Mouse (Mus musculus) liver, embryonic 14.5 days (tissue): ENCODE results near the gene Mmp14. TPM values are rescaled to one million over a fixed set of nuclear protein-coding genes. Genes with fewer than 3 reads are reported as not detected.

ENCODE experiments used
- ATAC-seq: fragments of 200-750 bp; cut with Nextera tagmentation; 2 replicates; pipeline ENCODE4 v1.8.0; 2017; ENCODE audit warnings: moderate number of reproducible peaks, mild to moderate bottlenecking, moderate library complexity; ENCODE audit not compliant: insufficient read depth
- DNase-seq, 3 experiments: peaks; one replicate each; pipeline ENCODE4 v3.0.0-alpha.2; 2012 to 2013; ENCODE audit warnings: low read depth in 3 of 3, low spot score in 3 of 3
- H3K27ac ChIP-seq: fragments of 300-500 bp; sonication (generic); 2 replicates; pipeline ENCODE4 v1.5.1; 2014; ENCODE audit warnings: moderate library complexity, mild to moderate bottlenecking, control low read depth, inconsistent platforms
- H3K27me3 ChIP-seq: fragments of 300-500 bp; sonication (generic); 2 replicates; pipeline ENCODE4 v1.6.1; 2014; ENCODE audit warnings: mild to moderate bottlenecking, low read length, moderate library complexity; ENCODE audit not compliant: control insufficient read depth, insufficient read depth
- H3K36me3 ChIP-seq: fragments of 300-500 bp; sonication (generic); replicated peaks from 2 replicates; pipeline ENCODE4 v1.6.1; 2014; ENCODE audit warnings: low read depth; ENCODE audit not compliant: control insufficient read depth, insufficient read depth
- H3K4me1 ChIP-seq, 2 experiments: fragments of 200-500 bp in 1 of 2; fragments of 300-500 bp in 1 of 2; sonication (generic) in 1 of 2; replicated peaks; 2 replicates each; pipeline ENCODE4 v1.6.1; 2012 to 2014; ENCODE audit warnings: antibody characterized with exemption in 1 of 2, inconsistent platforms in 1 of 2, low read length in 1 of 2; ENCODE audit not compliant: control insufficient read depth in 2 of 2, insufficient read depth in 2 of 2
- H3K4me2 ChIP-seq: fragments of 300-500 bp; sonication (generic); 2 replicates; pipeline ENCODE4 v1.6.1; 2014; ENCODE audit warnings: low read depth, mild to moderate bottlenecking, control low read depth, moderate library complexity
- H3K4me3 ChIP-seq, 2 experiments: fragments of 200-500 bp in 1 of 2; fragments of 300-500 bp in 1 of 2; sonication (generic) in 1 of 2; 2 replicates each; pipeline ENCODE4 v1.5.1; 2012 to 2014; ENCODE audit warnings: low read depth in 2 of 2, low read length in 2 of 2, mild to moderate bottlenecking in 2 of 2, control low read depth in 1 of 2, inconsistent platforms in 1 of 2, moderate library complexity in 1 of 2; ENCODE audit not compliant: insufficient read depth in 1 of 2
- H3K9ac ChIP-seq: fragments of 300-500 bp; sonication (generic); replicated peaks from 2 replicates; pipeline ENCODE4 v1.6.1; 2014; ENCODE audit warnings: mild to moderate bottlenecking, control low read depth, moderate library complexity
- H3K9me3 ChIP-seq: fragments of 300-500 bp; sonication (generic); 2 replicates; pipeline ENCODE4 v1.6.1; 2016; ENCODE audit warnings: low read length, mixed read lengths; ENCODE audit not compliant: control insufficient read depth
- CTCF ChIP-seq: IDR thresholded peaks from 2 replicates; pipeline ENCODE4 v1.5.1; 2016; ENCODE audit warnings: antibody characterized with exemption, low read depth, control low read depth
- EP300 ChIP-seq: IDR thresholded peaks from 2 replicates; pipeline ENCODE4 v1.6.1; 2016; ENCODE audit warnings: antibody characterized with exemption, low read depth
- WGBS: fragments of 180-500 bp; shearing (Covaris S2); extraction: QIAGEN DNeasy Blood & Tissue Kit; methylation state at CpG from one replicate; pipeline ENCODE4 v1.1.7; 2014; ENCODE audit not compliant: insufficient replicate concordance; 5-methylcytosine and 5-hydroxymethylcytosine counted together
- polyA plus RNA-seq, 2 experiments: library from polyadenylated mRNA; depleted of rRNA in 1 of 2; stranded (reverse) in 1 of 2; unstranded in 1 of 2; fragments of >200 nt; fragmentation: Nextera tagmentation in 1 of 2; extraction: Ambion mirVana in 1 of 2; gene quantifications; 2 replicates each; pipeline versions ENCODE4 v1.2.1 to v1.2.3; 2012 to 2014

Gene Mmp14
- polyA plus RNA-seq, 2 experiments, result 14.4 to 19.0 TPM

- H3K9ac ChIP-seq, result no peak overlapping the region
- no peak overlapping the region for H3K4me2 ChIP-seq
- WGBS, result 61% methylated on average over 7 of the region's 7 CpGs
- ATAC-seq (no peak), DNase-seq (no peak)
- H3K4me1 ChIP-seq, result peaks cover 0 to 22% of the 10 kb centered on the region in 2 experiments; a peak in 2 of 4 replicates
- TF ChIP-seq CTCF (no peak), EP300 (no peak)
- no peaks in the 10 kb centered on the region for H3K9me3 ChIP-seq
- no peak overlapping the region for H3K4me3 ChIP-seq
- no peaks in the 10 kb centered on the region for H3K27me3 ChIP-seq
- no peak overlapping the region for H3K27ac ChIP-seq
- H3K36me3 ChIP-seq, result no peaks in the 10 kb centered on the region
Observed at GRCm38 (mm10) chr14:54385968-54386618, 45.3 kb upstream of the Mmp14 start.

GRCm38 (mm10) chr14:54387546-54387945 lies 43.9 kb upstream of the Mmp14 start:
- H3K4me3 ChIP-seq, result no peak overlapping the region
- ATAC-seq (no peak), DNase-seq (no peak)
- H3K27me3 ChIP-seq, result no peaks in the 10 kb centered on the region
- H3K9ac ChIP-seq, result no peak overlapping the region
- no peaks in the 10 kb centered on the region for H3K36me3 ChIP-seq
- no peak overlapping the region for H3K27ac ChIP-seq
- H3K4me2 ChIP-seq, result no peak overlapping the region
- H3K4me1 ChIP-seq, result peaks cover 0 to 17% of the 10 kb centered on the region in 2 experiments; a peak in 2 of 4 replicates
- no peaks in the 10 kb centered on the region for H3K9me3 ChIP-seq
- WGBS, result 67% methylated on average over 6 of the region's 6 CpGs
- TF ChIP-seq CTCF, result no peak
- no peak for TF ChIP-seq EP300

- Histone ChIP-seq H3K36me3 (no peaks in the 10 kb centered on the region), H3K27ac (no peak overlapping the region), H3K4me3 (no peak overlapping the region), H3K4me2 (no peak overlapping the region), H3K27me3 (no peaks in the 10 kb centered on the region), H3K9me3 (no peaks in the 10 kb centered on the region), H3K9ac (no peak overlapping the region), H3K4me1 (no peaks in the 10 kb centered on the region)
- TF ChIP-seq EP300 (no peak), CTCF (no peak)
- 53% methylated on average over 6 of the region's 6 CpGs for WGBS
- DNase-seq (no peak), ATAC-seq (no peak)
Observed at GRCm38 (mm10) chr14:54390843-54391242, 40.6 kb upstream of the Mmp14 start.

GRCm38 (mm10) chr14:54393794-54394193 lies 37.6 kb upstream of the Mmp14 start:
- Histone ChIP-seq H3K27me3 (no peaks in the 10 kb centered on the region), H3K4me2 (no peak overlapping the region), H3K4me3 (no peak overlapping the region), H3K27ac (no peak overlapping the region), H3K9ac (no peak overlapping the region), H3K4me1 (no peaks in the 10 kb centered on the region), H3K36me3 (no peaks in the 10 kb centered on the region), H3K9me3 (no peaks in the 10 kb centered on the region)
- no peak for TF ChIP-seq EP300
- TF ChIP-seq CTCF, result no peak
- DNase-seq, result no peak
- no peak for ATAC-seq
- 51% methylated on average over 3 of the region's 3 CpGs for WGBS

GRCm38 (mm10) chr14:54394309-54394708 lies 37.1 kb upstream of the Mmp14 start:
- no peaks in the 10 kb centered on the region for H3K36me3 ChIP-seq
- no peaks in the 10 kb centered on the region for H3K27me3 ChIP-seq
- no peak overlapping the region for H3K4me3 ChIP-seq
- H3K4me2 ChIP-seq, result no peak overlapping the region
- H3K9ac ChIP-seq, result no peak overlapping the region
- ATAC-seq (no peak), DNase-seq (no peak)
- TF ChIP-seq EP300 (no peak), CTCF (no peak)
- H3K27ac ChIP-seq, result no peak overlapping the region
- H3K9me3 ChIP-seq, result no peaks in the 10 kb centered on the region
- peaks cover 0 to 3% of the 10 kb centered on the region in 2 experiments; a peak in 1 of 4 replicates for H3K4me1 ChIP-seq
